ENCODE assay signal across 10 mouse cellular contexts in the genomic region with DNA sequence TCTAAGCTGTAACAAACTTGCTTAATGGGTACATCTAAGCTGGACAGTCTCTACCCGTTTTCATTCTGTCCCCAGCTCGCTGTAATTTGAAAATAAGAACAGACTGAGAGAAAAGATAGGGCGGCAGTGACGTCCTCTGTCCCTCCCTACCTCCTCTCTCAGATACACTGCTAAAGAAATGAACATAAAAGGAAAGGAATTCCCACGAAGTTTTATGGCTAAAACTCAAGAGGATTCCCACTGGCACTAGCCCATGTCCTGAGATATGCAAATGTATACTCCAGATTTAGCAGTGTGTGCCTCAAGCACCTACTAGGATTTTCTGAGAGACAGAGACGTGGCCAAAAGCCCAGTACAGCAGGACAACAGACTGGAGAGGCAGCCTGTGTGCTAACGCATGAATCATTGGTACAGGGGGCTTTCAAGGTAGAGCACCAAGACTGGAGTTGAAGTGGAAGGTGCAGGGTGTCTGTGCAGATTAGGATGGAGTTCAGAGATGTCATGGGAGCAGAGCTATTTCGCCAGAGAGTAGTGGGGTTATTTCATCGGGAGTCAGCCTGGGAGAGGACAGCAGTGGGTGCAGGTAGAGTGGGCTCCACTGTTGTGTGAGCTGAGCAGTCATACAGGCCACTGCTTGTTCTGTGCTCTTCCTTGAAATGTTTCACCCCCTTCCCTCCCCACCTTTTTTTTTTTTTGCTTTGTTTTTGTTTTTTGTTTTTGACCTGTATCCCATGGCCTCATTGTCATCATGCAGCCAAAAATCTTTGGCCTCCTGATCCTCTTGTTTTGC.
A peak's percentile ranks its signal among the peaks of the same experiment; 100 is the strongest.
DNase-seq lines count a peak whose midpoint lies in the region; ATAC-seq and TF ChIP-seq lines count a peak whose summit lies in the region.
"Had no signal": no experiment of that assay in that cellular context is flagged by ENCODE, and none has a peak within 500 bp of the region (broad histone marks: within the 10 kb centered on the region; RNA-seq: fewer than 3 reads in every experiment).

No protein-coding gene starts in this region.

- TF ChIP-seq CTCF in liver, postnatal 0 days (IDR thresholded peaks at IDR 0.05; ENCODE audit: low read depth): no peak

- no peak overlapping the region for H3K4me3 ChIP-seq in brown adipose tissue, adult 24 weeks (ENCODE audit: insufficient read depth, low read depth, low read length)
- H3K4me3 ChIP-seq in heart, embryonic 10.5 days: peak overlapping the region; percentile 34
- H3K4me3 ChIP-seq in liver, postnatal 0 days (ENCODE audit: low read depth, low read length): no peak overlapping the region
- H3K4me3 ChIP-seq in limb, embryonic 10.5 days: no peak overlapping the region

- H3K9me3 ChIP-seq in heart, embryonic 10.5 days: no peaks in the 10 kb centered on the region
- H3K9me3 ChIP-seq in liver, postnatal 0 days (ENCODE audit: low read length): no peaks in the 10 kb centered on the region
- no peaks in the 10 kb centered on the region for H3K9me3 ChIP-seq in limb, embryonic 10.5 days (replicated peaks)

- WGBS in heart, embryonic 10.5 days: 39% methylated on average over 9 of the region's 9 CpGs
- WGBS in liver, postnatal 0 days (ENCODE audit: insufficient replicate concordance): 29% methylated on average over 9 of the region's 9 CpGs
- WGBS in limb, embryonic 10.5 days: 73% methylated on average over 9 of the region's 9 CpGs

- no peak for TF ChIP-seq EP300 in liver, postnatal 0 days (IDR thresholded peaks at IDR 0.05; ENCODE audit: low read depth)

- H3K4me1 ChIP-seq in brown adipose tissue, adult 24 weeks (ENCODE audit: control insufficient read depth, insufficient read depth, insufficient read length, low read length): peaks cover 16% of the 10 kb centered on the region
- H3K4me1 ChIP-seq in heart, embryonic 10.5 days: peaks cover 55% of the 10 kb centered on the region
- H3K4me1 ChIP-seq in liver, postnatal 0 days (ENCODE audit: insufficient read depth): no peaks in the 10 kb centered on the region; the same call in 1 of the 2 replicates
- peaks cover 21% of the 10 kb centered on the region for H3K4me1 ChIP-seq in limb, embryonic 10.5 days

- intact Hi-C loops in left cerebral cortex, postnatal 14 days (cut with DNase I): no loop called here

- no peak overlapping the region for H3K9ac ChIP-seq in liver, postnatal 0 days (replicated peaks)

- no peaks in the 10 kb centered on the region for H3K27me3 ChIP-seq in heart, embryonic 10.5 days (ENCODE audit: insufficient read depth, poor library complexity, severe bottlenecking)
- no peaks in the 10 kb centered on the region for H3K27me3 ChIP-seq in liver, postnatal 0 days (ENCODE audit: insufficient read depth, low read length)
- H3K27me3 ChIP-seq in limb, embryonic 10.5 days (ENCODE audit: low read depth, poor library complexity, severe bottlenecking): no peaks in the 10 kb centered on the region
- H3K27me3 ChIP-seq: CH12.LX had no signal

- no peaks in the 10 kb centered on the region for H3K36me3 ChIP-seq in heart, embryonic 10.5 days
- H3K36me3 ChIP-seq in liver, postnatal 0 days (replicated peaks; ENCODE audit: insufficient read depth, low read length): no peaks in the 10 kb centered on the region
- no peaks in the 10 kb centered on the region for H3K36me3 ChIP-seq in limb, embryonic 10.5 days

- peak overlapping the region; percentile 15; the same call in 1 of the 2 replicates for H3K4me2 ChIP-seq in liver, postnatal 0 days (ENCODE audit: low read depth, low read length)

- no peak for ATAC-seq in liver, postnatal 0 days

- peak; percentile 22 to 63 for DNase-seq in left cerebral cortex, postnatal 14 days (ENCODE audit: low spot score in 2 of 2)
- DNase-seq in left cerebral cortex, adult 9 months (ENCODE audit: low spot score in 2 of 2): no peak
- peak; percentile 74 for DNase-seq in heart, embryonic 10.5 days (ENCODE audit: low spot score)
- no peak for DNase-seq in liver, postnatal 0 days
- no peak for DNase-seq in B cell, adult 2 months
- no peak for DNase-seq in limb, embryonic 10.5 days (ENCODE audit: low spot score)
- no peak for DNase-seq in urinary bladder, postnatal 14 days (ENCODE audit: low spot score)
- DNase-seq: embryo, embryonic 11 days had no signal

- peak overlapping the region; percentile 38 for H3K27ac ChIP-seq in brown adipose tissue, adult 24 weeks (replicated peaks; ENCODE audit: low read depth, low read length)
- peak overlapping the region; percentile 83 for H3K27ac ChIP-seq in heart, embryonic 10.5 days
- H3K27ac ChIP-seq in liver, postnatal 0 days (ENCODE audit: low read depth): no peak overlapping the region
- H3K27ac ChIP-seq in limb, embryonic 10.5 days: no peak overlapping the region

Comparison
In these comparisons a context has a peak if more than half of its experiments do, and no peak if none do; other contexts are left out.
1. DNase-seq: peak in left cerebral cortex, postnatal 14 days (2 of 2) and heart, embryonic 10.5 days (single experiment); none in left cerebral cortex, adult 9 months (0 of 2), liver, postnatal 0 days (single experiment), B cell, adult 2 months (0 of 2), limb, embryonic 10.5 days (single experiment) and urinary bladder, postnatal 14 days (single experiment).
2. H3K27ac ChIP-seq: peak in brown adipose tissue, adult 24 weeks (single experiment) and heart, embryonic 10.5 days (single experiment); none in liver, postnatal 0 days (single experiment) and limb, embryonic 10.5 days (single experiment).